In the genomic region with DNA sequence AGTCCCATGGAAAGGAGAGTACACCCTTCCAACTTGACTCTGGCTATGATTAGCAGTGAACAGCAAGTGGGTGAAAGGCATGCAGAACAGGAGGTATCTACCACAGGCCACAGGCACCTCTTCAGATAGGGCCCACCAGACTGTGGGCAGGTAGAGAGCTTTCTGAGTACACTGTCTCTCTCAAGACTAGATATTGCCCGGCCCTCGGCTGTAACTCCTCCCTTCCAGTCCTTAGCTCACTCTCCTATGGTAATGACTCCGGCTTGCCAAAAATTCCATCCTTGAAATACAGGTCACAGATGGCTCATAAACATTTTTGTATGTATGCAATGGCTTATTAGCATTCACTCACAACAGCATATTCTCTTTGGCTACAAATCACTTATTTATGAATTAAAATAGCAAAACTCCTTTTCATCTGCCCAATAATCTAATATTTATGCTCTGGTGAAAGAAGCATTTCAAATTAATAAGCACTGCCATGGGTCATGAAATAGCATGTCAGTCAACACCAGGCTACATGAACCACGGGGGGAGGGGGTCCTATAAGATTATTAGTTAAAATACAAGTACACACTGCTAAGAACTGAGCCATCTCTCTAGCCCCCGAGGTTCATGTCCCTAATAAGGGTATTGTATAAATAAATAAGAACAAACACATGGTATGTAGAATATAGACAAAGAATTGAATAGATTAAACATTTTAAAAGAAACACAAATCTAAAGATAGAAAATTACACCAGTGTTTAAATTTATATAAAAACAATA, we compare ENCODE assay signal across 22 mouse cellular contexts.
DNase-seq lines count a peak whose midpoint lies in the region; ATAC-seq and TF ChIP-seq lines count a peak whose summit lies in the region.
"Had no signal": no experiment of that assay in that cellular context is flagged by ENCODE, and none has a peak within 500 bp of the region (broad histone marks: within the 10 kb centered on the region; RNA-seq: fewer than 3 reads in every experiment).

No protein-coding gene starts in this region.

- no peaks in the 10 kb centered on the region for H3K36me3 ChIP-seq in forebrain, embryonic 15.5 days
- H3K36me3 ChIP-seq in forebrain, postnatal 0 days (ENCODE audit: insufficient read depth), result no peaks in the 10 kb centered on the region
- no peaks in the 10 kb centered on the region for H3K36me3 ChIP-seq in lung, embryonic 15.5 days
- no peaks in the 10 kb centered on the region for H3K36me3 ChIP-seq in midbrain, embryonic 15.5 days (replicated peaks)
- H3K36me3 ChIP-seq in midbrain, embryonic 10.5 days, result no peaks in the 10 kb centered on the region
- H3K36me3 ChIP-seq: embryonic facial prominence, embryonic 13.5 days; heart, embryonic 10.5 days; heart, embryonic 15.5 days; hindbrain, embryonic 13.5 days had no signal

- no peaks in the 10 kb centered on the region for H3K9me3 ChIP-seq in forebrain, embryonic 15.5 days
- no peaks in the 10 kb centered on the region for H3K9me3 ChIP-seq in forebrain, postnatal 0 days (ENCODE audit: low read length)
- H3K9me3 ChIP-seq in lung, embryonic 15.5 days, result no peaks in the 10 kb centered on the region
- H3K9me3 ChIP-seq in midbrain, embryonic 15.5 days, result no peaks in the 10 kb centered on the region
- H3K9me3 ChIP-seq in midbrain, embryonic 10.5 days (replicated peaks), result no peaks in the 10 kb centered on the region
- H3K9me3 ChIP-seq: embryonic facial prominence, embryonic 13.5 days; heart, embryonic 10.5 days; heart, embryonic 15.5 days; hindbrain, embryonic 13.5 days had no signal

- 71% methylated on average over 5 of the region's 5 CpGs for WGBS in forebrain, embryonic 15.5 days
- 66% methylated on average over 5 of the region's 5 CpGs for WGBS in forebrain, postnatal 0 days
- WGBS in lung, embryonic 15.5 days, result 42% methylated on average over 5 of the region's 5 CpGs
- 67% methylated on average over 5 of the region's 5 CpGs for WGBS in midbrain, embryonic 15.5 days
- WGBS in midbrain, embryonic 10.5 days, result 84% methylated on average over 5 of the region's 5 CpGs

- TF ChIP-seq CTCF in forebrain, postnatal 0 days (IDR thresholded peaks at IDR 0.05; ENCODE audit: low read depth), result no peak

- H3K4me3 ChIP-seq in forebrain, embryonic 15.5 days, result no peak overlapping the region
- H3K4me3 ChIP-seq in forebrain, postnatal 0 days (ENCODE audit: low read depth, low read length), result no peak overlapping the region
- H3K4me3 ChIP-seq in lung, embryonic 15.5 days, result no peak overlapping the region
- no peak overlapping the region for H3K4me3 ChIP-seq in midbrain, embryonic 15.5 days
- H3K4me3 ChIP-seq in midbrain, embryonic 10.5 days, result no peak overlapping the region
- H3K4me3 ChIP-seq: embryonic facial prominence, embryonic 13.5 days; heart, embryonic 10.5 days; heart, embryonic 15.5 days; hindbrain, embryonic 13.5 days had no signal

- H3K27ac ChIP-seq in forebrain, embryonic 15.5 days (replicated peaks), result no peak overlapping the region
- no peak overlapping the region for H3K27ac ChIP-seq in forebrain, postnatal 0 days (ENCODE audit: low read depth, low read length)
- H3K27ac ChIP-seq in lung, embryonic 15.5 days, result no peak overlapping the region
- no peak overlapping the region for H3K27ac ChIP-seq in midbrain, embryonic 15.5 days
- no peak overlapping the region for H3K27ac ChIP-seq in midbrain, embryonic 10.5 days (replicated peaks)
- H3K27ac ChIP-seq: embryonic facial prominence, embryonic 13.5 days; heart, embryonic 10.5 days; heart, embryonic 15.5 days; hindbrain, embryonic 13.5 days; hindbrain, postnatal 0 days had no signal

- H3K27me3 ChIP-seq in forebrain, embryonic 15.5 days, result no peaks in the 10 kb centered on the region
- no peaks in the 10 kb centered on the region for H3K27me3 ChIP-seq in forebrain, postnatal 0 days (ENCODE audit: insufficient read depth, low read length)
- no peaks in the 10 kb centered on the region for H3K27me3 ChIP-seq in lung, embryonic 15.5 days
- H3K27me3 ChIP-seq in midbrain, embryonic 15.5 days (replicated peaks), result no peaks in the 10 kb centered on the region
- no peaks in the 10 kb centered on the region for H3K27me3 ChIP-seq in midbrain, embryonic 10.5 days (ENCODE audit: low read depth, poor library complexity, severe bottlenecking)
- H3K27me3 ChIP-seq: CH12.LX; embryonic facial prominence, embryonic 13.5 days; heart, embryonic 15.5 days; hindbrain, embryonic 13.5 days; Patski had no signal

- H3K4me1 ChIP-seq in forebrain, embryonic 15.5 days, result no peaks in the 10 kb centered on the region
- H3K4me1 ChIP-seq in forebrain, postnatal 0 days (ENCODE audit: insufficient read depth), result no peaks in the 10 kb centered on the region
- H3K4me1 ChIP-seq in lung, embryonic 15.5 days, result no peaks in the 10 kb centered on the region
- no peaks in the 10 kb centered on the region for H3K4me1 ChIP-seq in midbrain, embryonic 15.5 days
- no peaks in the 10 kb centered on the region for H3K4me1 ChIP-seq in midbrain, embryonic 10.5 days
- H3K4me1 ChIP-seq: embryonic facial prominence, embryonic 13.5 days; heart, embryonic 10.5 days; heart, embryonic 15.5 days; hindbrain, embryonic 13.5 days had no signal

- no peak for DNase-seq in forebrain, postnatal 0 days
- DNase-seq in lung, postnatal 4 days, result no peak
- DNase-seq in midbrain, embryonic 10.5 days (ENCODE audit: low spot score), result no peak
- DNase-seq in thymus, postnatal 25 days, result no peak
- DNase-seq: adrenal gland, postnatal 14 days; cerebellum, adult 18-20 months; cerebellum, adult 9-11 months; cerebellum, postnatal 36 days; gastrocnemius, postnatal 10 days; heart, adult 18-20 months; heart, postnatal 14 days had no signal

- peak; percentile 43; the same call in 1 of the 2 replicates for ATAC-seq in forebrain, embryonic 15.5 days (replicated peaks)
- no peak for ATAC-seq in forebrain, postnatal 0 days
- ATAC-seq in lung, embryonic 15.5 days (ENCODE audit: borderline replicate concordance, extremely low read depth, low FRiP score, low TSS enrichment), result peak; percentile 59; the same call in 1 of the 2 replicates
- ATAC-seq in midbrain, embryonic 15.5 days (replicated peaks), result peak; percentile 63; the same call in 1 of the 2 replicates
- ATAC-seq: activated CD4-positive, CD25-positive, alpha-beta regulatory T cell, adult 4 months; hindbrain, postnatal 0 days; Patski had no signal

- no peak overlapping the region for H3K9ac ChIP-seq in forebrain, embryonic 15.5 days (replicated peaks)
- no peak overlapping the region for H3K9ac ChIP-seq in forebrain, postnatal 0 days
- no peak overlapping the region for H3K9ac ChIP-seq in lung, embryonic 15.5 days
- no peak overlapping the region for H3K9ac ChIP-seq in midbrain, embryonic 15.5 days
- H3K9ac ChIP-seq: embryonic facial prominence, embryonic 13.5 days; heart, embryonic 15.5 days; hindbrain, embryonic 13.5 days had no signal

- no peak overlapping the region for H3K4me2 ChIP-seq in forebrain, embryonic 15.5 days (replicated peaks)
- H3K4me2 ChIP-seq in forebrain, postnatal 0 days (ENCODE audit: low read depth), result no peak overlapping the region
- H3K4me2 ChIP-seq in lung, embryonic 15.5 days, result no peak overlapping the region
- H3K4me2 ChIP-seq in midbrain, embryonic 15.5 days, result no peak overlapping the region
- H3K4me2 ChIP-seq: embryonic facial prominence, embryonic 13.5 days; heart, embryonic 15.5 days; hindbrain, embryonic 13.5 days had no signal
